In the genomic region with DNA sequence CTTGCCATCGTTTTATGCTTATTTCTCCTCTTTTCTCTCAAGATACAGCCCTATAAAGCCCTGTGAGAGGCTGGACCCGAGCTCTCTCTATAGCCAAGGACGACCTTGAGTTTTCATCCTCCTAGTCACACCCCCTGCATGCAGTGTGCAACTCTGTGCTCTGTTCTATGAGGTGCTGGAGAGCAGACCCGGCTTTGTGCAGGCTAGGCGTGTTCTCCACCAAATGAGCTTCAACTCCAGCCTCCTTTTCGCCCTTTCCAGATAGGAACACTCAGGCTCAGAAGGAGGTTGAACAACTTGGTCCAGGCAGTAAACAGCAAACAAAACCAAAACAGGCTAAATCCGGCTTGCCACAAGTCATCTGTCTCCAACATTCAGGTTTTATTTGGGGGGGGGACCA, we compare ENCODE assay signal across 16 mouse cellular contexts.
DNase-seq lines count a peak whose midpoint lies in the region; ATAC-seq and TF ChIP-seq lines count a peak whose summit lies in the region.
"Had no signal": no experiment of that assay in that cellular context is flagged by ENCODE, and none has a peak within 500 bp of the region (broad histone marks: within the 10 kb centered on the region; RNA-seq: fewer than 3 reads in every experiment).

No protein-coding gene starts in this region.

- H3K4me1 ChIP-seq in hindbrain, postnatal 0 days (ENCODE audit: insufficient read depth, low read length) = peaks cover 13% of the 10 kb centered on the region; the same call in 1 of the 2 replicates
- peaks cover 21% of the 10 kb centered on the region for H3K4me1 ChIP-seq in hindbrain, embryonic 10.5 days (replicated peaks)
- peaks cover 41% of the 10 kb centered on the region for H3K4me1 ChIP-seq in neural tube, embryonic 13.5 days (replicated peaks)
- H3K4me1 ChIP-seq in forebrain, postnatal 0 days (ENCODE audit: insufficient read depth) = peaks cover 22% of the 10 kb centered on the region
- H3K4me1 ChIP-seq: stomach, embryonic 15.5 days had no signal

- no peaks in the 10 kb centered on the region for H3K36me3 ChIP-seq in hindbrain, postnatal 0 days (ENCODE audit: insufficient read depth, low read length)
- no peaks in the 10 kb centered on the region for H3K36me3 ChIP-seq in hindbrain, embryonic 10.5 days
- H3K36me3 ChIP-seq in neural tube, embryonic 13.5 days = no peaks in the 10 kb centered on the region
- H3K36me3 ChIP-seq in forebrain, postnatal 0 days (ENCODE audit: insufficient read depth) = no peaks in the 10 kb centered on the region
- H3K36me3 ChIP-seq: heart, embryonic 10.5 days; hindbrain, embryonic 15.5 days; kidney, embryonic 15.5 days; limb, embryonic 15.5 days; stomach, embryonic 15.5 days had no signal

- no peak for DNase-seq in hindbrain, postnatal 0 days (ENCODE audit: low spot score)
- DNase-seq in hindbrain, embryonic 10.5 days (ENCODE audit: low spot score) = no peak
- DNase-seq in neural tube, embryonic 10.5 days (ENCODE audit: extremely low spot score, low spot score) = no peak
- no peak for DNase-seq in forebrain, postnatal 0 days
- DNase-seq in ovary, postnatal 10 days (ENCODE audit: low spot score) = no peak
- no peak for DNase-seq in left cerebral cortex, adult 18-20 months (ENCODE audit: low spot score in 2 of 2)
- DNase-seq: cerebellum, adult 8-10 months had no signal

- H3K4me3 ChIP-seq in hindbrain, postnatal 0 days (ENCODE audit: low read length) = no peak overlapping the region
- no peak overlapping the region for H3K4me3 ChIP-seq in hindbrain, embryonic 10.5 days
- no peak overlapping the region for H3K4me3 ChIP-seq in neural tube, embryonic 13.5 days
- H3K4me3 ChIP-seq in forebrain, postnatal 0 days (ENCODE audit: low read depth, low read length) = no peak overlapping the region
- H3K4me3 ChIP-seq: erythroblast, embryonic 14.5 days; heart, embryonic 10.5 days; hindbrain, embryonic 15.5 days; kidney, embryonic 15.5 days; limb, embryonic 15.5 days; myocyte; stomach, embryonic 15.5 days had no signal

- no peak overlapping the region for H3K9ac ChIP-seq in hindbrain, postnatal 0 days (replicated peaks; ENCODE audit: low read length)
- H3K9ac ChIP-seq in neural tube, embryonic 13.5 days = no peak overlapping the region
- no peak overlapping the region for H3K9ac ChIP-seq in forebrain, postnatal 0 days
- H3K9ac ChIP-seq: hindbrain, embryonic 15.5 days; kidney, embryonic 15.5 days; limb, embryonic 15.5 days; stomach, embryonic 15.5 days had no signal

- no peak overlapping the region for H3K4me2 ChIP-seq in hindbrain, postnatal 0 days (ENCODE audit: low read depth, low read length)
- H3K4me2 ChIP-seq in neural tube, embryonic 13.5 days = no peak overlapping the region
- no peak overlapping the region for H3K4me2 ChIP-seq in forebrain, postnatal 0 days (ENCODE audit: low read depth)
- H3K4me2 ChIP-seq: limb, embryonic 15.5 days; stomach, embryonic 15.5 days had no signal

- WGBS in hindbrain, postnatal 0 days = 75% methylated on average over 7 of the region's 7 CpGs
- 75% methylated on average over 7 of the region's 7 CpGs for WGBS in hindbrain, embryonic 10.5 days
- 71% methylated on average over 7 of the region's 7 CpGs for WGBS in neural tube, embryonic 13.5 days
- WGBS in forebrain, postnatal 0 days = 55% methylated on average over 7 of the region's 7 CpGs

- no peaks in the 10 kb centered on the region for H3K27me3 ChIP-seq in hindbrain, postnatal 0 days (ENCODE audit: insufficient read depth, low read length)
- H3K27me3 ChIP-seq in hindbrain, embryonic 10.5 days (ENCODE audit: insufficient read depth, poor library complexity, severe bottlenecking) = peaks cover 23% of the 10 kb centered on the region
- H3K27me3 ChIP-seq in neural tube, embryonic 13.5 days = peaks cover 9% of the 10 kb centered on the region; the same call in 1 of the 2 replicates
- H3K27me3 ChIP-seq in forebrain, postnatal 0 days (ENCODE audit: insufficient read depth, low read length) = no peaks in the 10 kb centered on the region
- H3K27me3 ChIP-seq: CH12.LX; hindbrain, embryonic 15.5 days; kidney, embryonic 15.5 days; limb, embryonic 15.5 days; stomach, embryonic 15.5 days had no signal

- peak overlapping the region; percentile 11; the same call in 1 of the 2 replicates for H3K27ac ChIP-seq in hindbrain, postnatal 0 days
- no peak overlapping the region for H3K27ac ChIP-seq in hindbrain, embryonic 10.5 days
- 0 out of 2 replicates have a peak overlapping the region, but pooled peaks have one; percentile 23 for H3K27ac ChIP-seq in neural tube, embryonic 13.5 days (replicated peaks)
- peak overlapping the region; percentile 81 for H3K27ac ChIP-seq in forebrain, postnatal 0 days (ENCODE audit: low read depth, low read length)
- H3K27ac ChIP-seq: heart, embryonic 10.5 days; hindbrain, embryonic 15.5 days; limb, embryonic 15.5 days; stomach, embryonic 15.5 days had no signal

- H3K9me3 ChIP-seq in hindbrain, postnatal 0 days (ENCODE audit: low read length) = no peaks in the 10 kb centered on the region
- no peaks in the 10 kb centered on the region for H3K9me3 ChIP-seq in hindbrain, embryonic 10.5 days
- no peaks in the 10 kb centered on the region for H3K9me3 ChIP-seq in neural tube, embryonic 13.5 days
- no peaks in the 10 kb centered on the region for H3K9me3 ChIP-seq in forebrain, postnatal 0 days (ENCODE audit: low read length)
- H3K9me3 ChIP-seq: heart, embryonic 10.5 days; hindbrain, embryonic 15.5 days; kidney, embryonic 15.5 days; limb, embryonic 15.5 days; stomach, embryonic 15.5 days had no signal

- no peak for ATAC-seq in hindbrain, postnatal 0 days
- no peak for ATAC-seq in neural tube, embryonic 13.5 days (ENCODE audit: low read depth)
- no peak for ATAC-seq in forebrain, postnatal 0 days

- TF ChIP-seq CTCF in hindbrain, postnatal 0 days (IDR thresholded peaks at IDR 0.05; ENCODE audit: low read depth) = no peak
- no peak for TF ChIP-seq CTCF in forebrain, postnatal 0 days (IDR thresholded peaks at IDR 0.05; ENCODE audit: low read depth)
